Mouse (Mus musculus) lung, postnatal 14 days (tissue): ENCODE data around the gene Trit1.
"Not testable (repeated sequence)": the region's sequence is repeated elsewhere in the genome, so short reads cannot be mapped to it uniquely, and the experiment has no call there.

Source experiments
- DNase-seq: peaks from one replicate; pipeline ENCODE4 v3.0.0; 2021

The Trit1 gene

GRCm38 (mm10) chr4:122998537-122999262 is 17.7 kb upstream of the Trit1 start:
- DNase-seq, result no peak

GRCm38 (mm10) chr4:122999263-122999691 is 17.1 kb upstream of the Trit1 start:
- no peak for DNase-seq

- no peak for DNase-seq
Observed at GRCm38 (mm10) chr4:123000130-123000529, 16.3 kb upstream of the Trit1 start.

- no peak for DNase-seq
Observed at GRCm38 (mm10) chr4:123000617-123001342, 15.6 kb upstream of the Trit1 start.

- DNase-seq, result peak; percentile 31
Observed at GRCm38 (mm10) chr4:123005054-123005966, 11.1 kb upstream of the Trit1 start.

- not testable (repeated sequence) for DNase-seq
Observed at GRCm38 (mm10) chr4:123012501-123012900, 3.9 kb upstream of the Trit1 start.

GRCm38 (mm10) chr4:123013346-123013945 is 3.0 kb upstream of the Trit1 start:
- DNase-seq, result no peak

- no peak for DNase-seq
Observed at GRCm38 (mm10) chr4:123013949-123014406, 2.4 kb upstream of the Trit1 start.

- DNase-seq, result no peak
Observed at GRCm38 (mm10) chr4:123014501-123015282, 1.7 kb upstream of the Trit1 start.

- no peak for DNase-seq
Observed at GRCm38 (mm10) chr4:123021591-123021990, 5.2 kb downstream of the Trit1 start.

- DNase-seq, result no peak
Observed at GRCm38 (mm10) chr4:123022896-123023295, 6.5 kb downstream of the Trit1 start.

GRCm38 (mm10) chr4:123025418-123025817 is 9.0 kb downstream of the Trit1 start:
- no peak for DNase-seq

- DNase-seq, result no peak
Observed at GRCm38 (mm10) chr4:123026161-123026560, 9.8 kb downstream of the Trit1 start.

- DNase-seq, result no peak
Observed at GRCm38 (mm10) chr4:123026597-123026996, 10.2 kb downstream of the Trit1 start.

- DNase-seq, result no peak
Observed at GRCm38 (mm10) chr4:123034841-123035240, 18.4 kb downstream of the Trit1 start.

GRCm38 (mm10) chr4:123035636-123036035 is 19.2 kb downstream of the Trit1 start:
- no peak for DNase-seq

GRCm38 (mm10) chr4:123036710-123037109 is 20.3 kb downstream of the Trit1 start:
- no peak for DNase-seq

- no peak for DNase-seq
Observed at GRCm38 (mm10) chr4:123041131-123041530, 24.7 kb downstream of the Trit1 start.

- DNase-seq, result no peak
Observed at GRCm38 (mm10) chr4:123043858-123044257, 27.5 kb downstream of the Trit1 start.

- peak; percentile 34 for DNase-seq
Observed at GRCm38 (mm10) chr4:123044842-123045241, 28.4 kb downstream of the Trit1 start.

GRCm38 (mm10) chr4:123046300-123046699 is 29.9 kb downstream of the Trit1 start:
- peak; percentile 59 for DNase-seq
